Mouse (Mus musculus) ES-Bruce4 (cell line): ENCODE data around the gene Hibadh. TPM values are rescaled to one million over a fixed set of nuclear protein-coding genes. Genes with fewer than 3 reads are reported as not detected.

Experiments used
- H3K27ac ChIP-seq: 2 replicates; pipeline ENCODE4 v1.5.1; 2012; ENCODE audit warnings: low read length, inconsistent platforms; ENCODE audit not compliant: insufficient read depth
- H3K27me3 ChIP-seq: 2 replicates; pipeline ENCODE4 v1.6.1; 2012; ENCODE audit warnings: mild to moderate bottlenecking, low read length, inconsistent platforms; ENCODE audit not compliant: control insufficient read depth, poor library complexity, insufficient read depth, severe bottlenecking
- H3K36me3 ChIP-seq: 2 replicates; pipeline ENCODE4 v1.6.1; 2012; ENCODE audit warnings: inconsistent platforms, mild to moderate bottlenecking, low read length, moderate library complexity; ENCODE audit not compliant: control insufficient read depth, poor library complexity, insufficient read depth, severe bottlenecking
- H3K4me1 ChIP-seq: one replicate; pipeline ENCODE4 v1.8.1; 2011; ENCODE audit warnings: low read length; ENCODE audit not compliant: control insufficient read depth, insufficient read depth
- H3K4me3 ChIP-seq: 2 replicates; pipeline ENCODE4 v1.5.1; 2011; ENCODE audit warnings: low read depth, mild to moderate bottlenecking, low read length
- H3K9ac ChIP-seq: 2 replicates; pipeline ENCODE4 v1.6.1; 2012; ENCODE audit warnings: low read depth, mild to moderate bottlenecking, inconsistent platforms; ENCODE audit not compliant: poor library complexity, severe bottlenecking
- H3K9me3 ChIP-seq: replicated peaks from 2 replicates; pipeline ENCODE4 v1.6.1; 2012; ENCODE audit warnings: mild to moderate bottlenecking, low read length, inconsistent platforms; ENCODE audit not compliant: control insufficient read depth, poor library complexity, insufficient read depth, severe bottlenecking
- CTCF ChIP-seq: IDR thresholded peaks from one replicate; pipeline ENCODE4 v1.8.1; 2011; ENCODE audit warnings: low read depth, low read length
- EP300 ChIP-seq: IDR thresholded peaks from 2 replicates; pipeline ENCODE4 v1.6.1; 2011; ENCODE audit warnings: low read depth, low read length; ENCODE audit not compliant: insufficient read depth
- POLR2A ChIP-seq: IDR thresholded peaks from one replicate; pipeline ENCODE4 v1.8.1; 2011; ENCODE audit warnings: low read length; ENCODE audit not compliant: insufficient read depth
- polyA plus RNA-seq: library from polyadenylated mRNA; stranded (reverse); fragments of >200 nt; gene quantifications from 2 replicates; pipeline ENCODE4 v1.2.4, GENCODE M21; 2011; ENCODE audit warnings: low read depth; ENCODE audit not compliant: missing spikeins, insufficient read depth, insufficient read length

Gene Hibadh
- polyA plus RNA-seq, 1 experiment: 115 TPM

DNA sequence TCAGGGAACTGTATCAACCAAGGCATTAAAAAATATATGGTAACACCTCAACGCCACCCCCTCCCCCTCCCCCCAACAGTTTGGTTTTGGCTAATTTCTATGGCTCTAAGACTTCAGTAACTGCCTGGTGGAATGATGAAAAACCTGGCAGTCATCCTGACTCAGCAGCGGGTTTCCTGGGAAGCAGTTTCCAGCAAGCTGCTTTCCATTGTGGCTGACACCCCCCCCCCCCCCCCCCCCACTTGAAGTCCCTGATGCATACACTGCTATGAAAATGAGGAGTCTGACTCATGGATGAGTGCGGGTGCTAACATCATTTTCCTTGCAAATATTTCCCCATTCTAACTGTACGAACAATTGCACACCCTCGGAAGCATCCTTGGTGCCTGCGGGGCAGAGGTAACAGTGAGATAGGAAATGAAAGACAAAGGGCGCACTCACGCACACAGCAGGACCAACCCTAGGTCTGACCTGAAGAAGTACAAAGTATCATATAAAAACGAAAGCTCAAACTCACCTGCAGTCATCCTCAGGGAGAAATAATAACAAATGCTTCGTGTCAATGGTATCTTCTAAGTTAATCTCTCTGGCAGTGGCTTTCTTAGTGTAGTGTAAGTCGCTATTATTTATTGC lies 105.0 kb downstream of the Hibadh start:
- Histone ChIP-seq H3K4me3 (no peak overlapping the region), H3K27ac (no peak overlapping the region), H3K9me3 (peaks cover 9% of the 10 kb centered on the region), H3K36me3 (no peaks in the 10 kb centered on the region), H3K27me3 (no peaks in the 10 kb centered on the region), H3K4me1 (no peaks in the 10 kb centered on the region), H3K9ac (no peak overlapping the region)
- no peak for TF ChIP-seq POLR2A
- peak; percentile 39; the same call in 1 of the 2 replicates for TF ChIP-seq EP300

DNA sequence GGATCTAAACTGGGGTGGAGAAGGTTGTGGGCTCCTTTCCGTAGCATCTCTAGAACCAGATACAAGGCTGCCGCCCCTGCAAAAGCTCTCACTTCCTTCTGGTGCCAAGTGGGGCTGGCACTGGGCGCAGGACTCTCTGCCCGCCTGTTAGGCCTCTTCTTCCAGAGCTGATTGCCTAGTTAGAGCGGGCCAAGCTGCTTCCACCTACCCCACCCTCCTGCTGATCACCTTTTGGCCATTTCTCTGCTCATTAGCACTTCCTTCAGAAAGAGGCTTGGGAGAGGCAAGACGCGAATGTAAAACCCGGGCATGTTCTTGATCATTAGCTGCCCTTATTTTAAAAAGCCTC lies 108.1 kb downstream of the Hibadh start:
- no peaks in the 10 kb centered on the region for H3K27me3 ChIP-seq
- H3K4me1 ChIP-seq: no peaks in the 10 kb centered on the region
- H3K9ac ChIP-seq: no peak overlapping the region
- no peak overlapping the region for H3K27ac ChIP-seq
- TF ChIP-seq CTCF (no peak), POLR2A (no peak), EP300 (no peak)
- H3K9me3 ChIP-seq: peaks cover 6% of the 10 kb centered on the region
- no peak overlapping the region for H3K4me3 ChIP-seq
- no peaks in the 10 kb centered on the region for H3K36me3 ChIP-seq

DNA sequence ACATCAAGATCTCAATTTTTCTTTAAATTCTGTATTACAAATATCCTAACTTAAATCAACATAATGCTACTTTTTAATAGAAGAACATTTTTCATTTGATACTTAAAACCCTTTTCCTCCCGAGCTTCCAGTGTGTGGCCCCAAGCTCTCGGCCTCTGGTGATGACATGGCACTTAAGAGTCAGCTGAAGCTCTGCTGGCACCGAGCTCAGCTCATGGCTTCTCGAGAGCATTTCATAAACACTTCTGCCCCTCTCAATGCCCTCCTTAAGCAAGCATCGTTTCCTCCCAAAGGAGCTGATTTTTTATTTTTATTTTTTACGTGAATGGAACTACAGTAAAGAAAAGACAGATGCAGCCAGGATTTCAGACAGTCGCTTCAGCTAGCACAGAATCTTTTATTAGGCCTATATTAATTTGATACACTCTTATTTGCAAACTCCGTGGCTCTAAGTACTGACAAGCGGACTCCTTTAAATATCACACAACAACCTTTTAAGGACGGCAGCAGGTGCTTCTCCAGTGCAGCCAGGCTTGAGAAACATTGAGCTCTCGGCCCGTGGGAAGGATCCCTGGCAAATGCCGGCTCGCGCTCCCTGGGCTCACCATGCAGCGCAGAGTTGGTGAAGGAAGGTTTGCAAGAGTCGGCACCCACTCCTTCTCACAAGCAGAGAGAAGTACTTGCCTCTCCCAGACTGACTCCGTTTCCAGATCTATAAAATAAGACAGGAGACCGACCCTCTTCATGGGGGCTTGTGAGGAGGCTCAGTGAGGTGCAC lies 108.6 kb downstream of the Hibadh start:
- Histone ChIP-seq H3K9ac (no peak overlapping the region), H3K4me3 (no peak overlapping the region), H3K27me3 (no peaks in the 10 kb centered on the region), H3K4me1 (no peaks in the 10 kb centered on the region), H3K36me3 (no peaks in the 10 kb centered on the region), H3K9me3 (0 out of 2 replicates have a peak, but pooled peaks cover under 1% of the 10 kb centered on the region), H3K27ac (no peak overlapping the region)
- TF ChIP-seq EP300 (no peak), POLR2A (no peak), CTCF (no peak)

DNA sequence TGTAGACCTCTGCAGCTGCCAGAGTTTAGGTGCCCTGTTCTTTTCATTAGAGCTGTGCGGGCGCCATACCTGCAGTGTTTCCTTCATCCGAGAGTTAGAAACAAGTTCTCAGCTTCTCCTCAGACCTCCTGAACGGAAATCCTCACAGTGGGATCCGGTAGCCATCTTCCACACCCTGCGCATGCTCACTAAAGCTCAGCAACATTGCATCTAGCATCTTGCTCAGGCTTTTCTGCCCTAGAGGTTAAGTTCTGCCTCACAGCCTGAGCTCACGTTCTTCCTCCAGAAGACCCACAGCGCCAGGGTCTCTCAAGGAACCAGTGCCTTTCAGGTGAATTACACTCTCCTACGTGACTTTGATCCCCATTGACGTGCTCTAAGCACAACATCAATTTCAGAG lies 109.3 kb downstream of the Hibadh start:
- TF ChIP-seq CTCF (no peak), POLR2A (no peak), EP300 (no peak)
- no peak overlapping the region for H3K9ac ChIP-seq
- H3K4me1 ChIP-seq: no peaks in the 10 kb centered on the region
- no peaks in the 10 kb centered on the region for H3K9me3 ChIP-seq
- H3K4me3 ChIP-seq: no peak overlapping the region
- no peaks in the 10 kb centered on the region for H3K36me3 ChIP-seq
- H3K27ac ChIP-seq: no peak overlapping the region
- H3K27me3 ChIP-seq: no peaks in the 10 kb centered on the region

DNA sequence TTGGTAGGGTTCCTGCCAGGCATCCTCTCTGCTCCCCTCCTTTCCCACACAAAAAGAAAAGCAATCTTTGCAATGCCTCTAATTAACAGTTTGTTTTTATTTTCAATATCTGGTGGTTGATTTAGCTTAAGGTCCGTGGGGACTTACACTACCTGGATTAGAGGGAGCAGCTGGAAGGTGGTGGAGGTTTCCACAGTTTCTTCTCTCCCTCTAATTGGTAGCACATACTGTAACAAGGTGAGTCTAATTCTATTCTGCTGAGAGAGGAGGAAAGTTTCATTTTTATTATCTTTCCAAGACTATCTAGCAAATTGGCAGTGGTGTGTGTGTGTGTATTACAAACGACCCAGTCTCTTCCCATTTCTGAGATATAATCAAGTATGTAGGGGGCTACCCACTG lies 116.0 kb downstream of the Hibadh start:
- Histone ChIP-seq H3K36me3 (no peaks in the 10 kb centered on the region), H3K9me3 (no peaks in the 10 kb centered on the region), H3K27me3 (no peaks in the 10 kb centered on the region), H3K9ac (no peak overlapping the region), H3K4me3 (no peak overlapping the region), H3K27ac (no peak overlapping the region), H3K4me1 (no peaks in the 10 kb centered on the region)
- TF ChIP-seq EP300: no peak
- no peak for TF ChIP-seq CTCF
- TF ChIP-seq POLR2A: no peak

DNA sequence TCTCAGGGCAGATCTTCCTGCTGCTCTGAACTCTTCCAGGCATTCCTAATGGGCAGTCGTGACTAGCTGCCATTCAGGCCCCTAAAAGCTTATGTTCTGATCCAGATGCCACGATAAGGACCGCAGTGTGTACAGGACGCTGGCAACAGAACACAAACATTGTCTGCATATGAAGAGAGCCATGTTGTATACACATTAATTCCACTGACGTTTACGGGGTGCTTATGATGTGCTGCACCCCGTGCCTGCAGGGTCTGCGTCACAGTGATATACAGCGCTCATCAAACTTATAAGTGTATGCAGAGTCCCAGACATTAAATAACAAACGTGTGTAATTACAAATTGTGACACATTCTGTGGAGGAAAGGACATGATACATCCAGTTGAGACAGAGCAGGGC lies 121.5 kb downstream of the Hibadh start:
- Histone ChIP-seq H3K27ac (no peak overlapping the region), H3K27me3 (0 out of 2 replicates have a peak, but pooled peaks cover 1% of the 10 kb centered on the region), H3K4me3 (no peak overlapping the region), H3K4me1 (no peaks in the 10 kb centered on the region), H3K9ac (no peak overlapping the region), H3K9me3 (no peaks in the 10 kb centered on the region), H3K36me3 (no peaks in the 10 kb centered on the region)
- no peak for TF ChIP-seq EP300
- TF ChIP-seq CTCF: no peak
- no peak for TF ChIP-seq POLR2A
